Mouse (Mus musculus): Measurements from ENCODE around the gene Unc93b1.

The Unc93b1 gene

GRCm38 (mm10) chr19:3986334-3986733 lies 51.3 kb downstream of the Unc93b1 start, which contains the start of gene Acy3:
Gene Acy3, plus strand, starts transcription at chr19:3986570.
- DNase-seq (ENCODE audit: low spot score): no peak

DNA sequence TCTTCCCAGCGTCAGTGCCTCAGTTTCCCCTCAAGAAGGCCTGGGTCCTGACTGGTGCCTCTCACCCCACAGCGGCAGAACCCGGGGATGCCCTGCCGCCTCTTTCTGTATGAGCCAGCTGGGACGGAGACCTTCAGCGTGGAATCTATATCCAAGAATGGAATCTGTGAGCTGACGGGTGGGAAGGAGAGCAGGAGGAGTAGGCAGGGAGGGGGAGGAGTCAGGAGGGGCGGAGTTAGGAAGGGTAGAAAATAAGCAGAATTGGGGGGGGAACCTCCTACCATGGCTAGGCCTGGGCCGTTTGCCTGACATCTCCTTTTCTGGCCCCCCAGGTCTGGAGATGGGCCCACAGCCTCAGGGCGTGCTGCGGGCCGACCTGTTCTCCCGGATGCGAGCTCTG lies 53.1 kb downstream of the Unc93b1 start:
- DNase-seq (ENCODE audit: low spot score): no peak

DNA sequence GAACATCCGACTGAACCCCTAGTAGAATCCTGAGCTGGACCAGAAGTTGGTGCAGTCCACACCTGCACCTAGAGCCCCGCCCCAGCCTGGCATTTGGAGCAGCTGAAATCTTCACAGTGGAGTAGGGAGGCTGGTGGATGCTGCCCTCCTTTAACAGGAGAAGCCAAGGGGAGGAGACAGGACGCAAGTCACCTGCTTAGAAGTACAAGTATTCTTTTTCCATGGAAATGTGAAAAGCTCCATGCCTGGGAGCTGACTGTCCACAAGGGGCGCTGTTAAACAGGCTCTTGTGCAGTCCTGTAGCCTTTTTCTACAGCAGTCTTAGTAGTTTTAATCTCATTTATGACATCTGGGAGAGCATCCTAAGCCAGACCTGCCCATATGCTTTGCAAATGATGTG lies 53.8 kb downstream of the Unc93b1 start:
- DNase-seq (ENCODE audit: low spot score): no peak

DNA sequence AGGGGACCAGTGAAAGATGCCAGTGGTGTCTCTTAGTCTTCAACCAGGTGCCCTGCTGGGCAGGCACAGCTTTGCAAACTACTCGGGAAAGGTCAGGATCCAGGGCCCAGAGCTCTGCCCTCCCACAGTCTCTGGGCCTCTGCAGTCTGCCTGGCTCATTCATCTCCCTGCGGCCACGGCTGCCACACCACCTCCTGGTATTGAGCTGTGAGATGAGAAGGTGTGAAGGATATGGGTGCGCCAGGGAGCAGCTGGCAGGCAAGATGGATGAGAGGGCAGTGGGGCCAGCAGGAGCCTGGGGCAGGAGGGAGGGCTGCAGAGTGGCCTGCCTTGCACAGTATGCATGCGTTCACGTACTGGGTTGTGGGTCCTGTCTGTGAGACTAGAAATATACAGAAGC lies 55.8 kb downstream of the Unc93b1 start:
- no peak for DNase-seq (ENCODE audit: low spot score)

- no peak for DNase-seq (ENCODE audit: low spot score)
Measured at GRCm38 (mm10) chr19:3991562-3991961, 56.6 kb downstream of the Unc93b1 start.

- no peak for DNase-seq (ENCODE audit: low spot score)
Measured at GRCm38 (mm10) chr19:3991966-3992365, 57.0 kb downstream of the Unc93b1 start.

DNA sequence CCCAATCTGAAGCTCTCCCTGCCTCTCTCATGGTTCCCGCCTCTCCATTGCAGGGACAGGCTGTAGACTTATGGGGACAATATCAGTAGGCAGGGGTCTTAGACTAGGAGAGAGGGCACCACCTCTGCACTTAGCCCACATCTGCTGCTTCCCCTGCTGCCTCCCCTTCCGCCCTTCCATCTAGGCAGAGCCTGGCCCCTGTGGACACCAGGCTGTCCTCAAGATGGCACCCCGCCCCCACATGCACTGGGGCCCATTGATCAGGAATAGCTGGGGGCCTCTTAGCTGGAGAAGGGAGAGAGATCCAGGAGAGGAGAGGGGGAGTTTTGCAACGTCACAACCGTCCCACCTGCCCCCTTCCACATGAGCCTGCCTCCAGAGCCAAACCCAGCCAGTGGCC lies 57.4 kb downstream of the Unc93b1 start, which contains the start of gene Tbx10:
TSS of gene Tbx10 (plus strand) at position 337 of the 400 bp plus-strand sequence.
- DNase-seq (ENCODE audit: low spot score): no peak

- no peak for DNase-seq (ENCODE audit: low spot score)
Measured at GRCm38 (mm10) chr19:3994932-3995331, 59.9 kb downstream of the Unc93b1 start.

DNA sequence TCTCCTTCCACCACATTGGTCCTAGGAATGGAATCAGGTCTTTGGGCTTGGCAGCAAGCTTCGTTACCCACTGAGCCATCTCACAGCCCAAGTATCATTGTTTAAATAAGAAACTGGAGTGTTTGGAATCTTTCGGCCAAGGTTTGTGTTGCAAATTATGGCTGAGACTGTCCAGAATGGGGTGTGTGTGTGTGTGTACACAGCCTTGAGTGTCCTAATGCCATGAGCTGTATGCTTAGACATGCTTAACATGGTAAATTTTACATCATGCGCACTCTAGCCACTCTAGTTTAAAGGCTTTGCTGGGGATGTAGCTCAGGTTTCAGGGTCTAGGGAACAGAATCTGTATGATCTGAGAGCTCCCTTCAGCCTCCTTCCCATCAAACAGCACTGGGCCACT lies 60.5 kb downstream of the Unc93b1 start:
- DNase-seq (ENCODE audit: low spot score): no peak

GRCm38 (mm10) chr19:3996106-3996505 lies 61.1 kb downstream of the Unc93b1 start:
- no peak for DNase-seq (ENCODE audit: low spot score)

DNA sequence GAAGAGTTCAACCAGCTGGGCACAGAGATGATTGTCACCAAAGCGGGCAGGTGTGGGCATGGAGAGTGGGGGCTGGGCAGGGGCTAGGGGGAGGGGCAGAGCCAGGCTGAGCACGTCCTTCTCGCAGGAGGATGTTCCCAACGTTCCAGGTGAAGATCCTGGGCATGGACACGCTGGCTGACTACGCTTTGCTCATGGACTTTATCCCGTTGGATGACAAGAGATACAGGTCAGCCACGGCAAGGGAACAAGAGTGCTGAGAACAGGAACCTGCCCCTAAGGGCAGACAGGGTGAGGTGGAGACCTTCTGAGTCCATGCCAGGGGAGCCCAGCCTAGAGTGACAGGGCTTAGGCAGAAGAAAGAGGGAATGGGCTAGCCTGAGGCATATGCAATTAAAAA lies 61.8 kb downstream of the Unc93b1 start:
- DNase-seq (ENCODE audit: low spot score): no peak

GRCm38 (mm10) chr19:3997231-3997630 lies 62.2 kb downstream of the Unc93b1 start:
- no peak for DNase-seq (ENCODE audit: low spot score)

GRCm38 (mm10) chr19:3998335-3998734 lies 63.3 kb downstream of the Unc93b1 start:
- no peak for DNase-seq (ENCODE audit: low spot score)
